Mouse (Mus musculus) megakaryocyte-erythroid progenitor cell, adult 5-6 weeks (primary cell): ENCODE results near the gene Oas1h. TPM values are rescaled to one million over a fixed set of nuclear protein-coding genes. Genes with fewer than 3 reads are reported as not detected.
"Not testable (repeated sequence)": the region's sequence is repeated elsewhere in the genome, so short reads cannot be mapped to it uniquely, and the experiment has no call there.

Experiments
- ATAC-seq: replicated peaks from 2 replicates; pipeline ENCODE4 v1.8.0; 2016; ENCODE audit warnings: mild to moderate bottlenecking, inconsistent platforms; ENCODE audit not compliant: severe bottlenecking, poor library complexity, low FRiP score, low TSS enrichment
- total RNA-seq, 2 experiments: library from RNA; stranded (forward) in 1 of 2; stranded (reverse) in 1 of 2; fragments of 200-1000, 215-1000 nt in 1 of 2; fragments of >200 nt in 1 of 2; fragmentation: Nextera tagmentation in 1 of 2; gene quantifications; 2 replicates each; pipeline ENCODE4 v1.2.3; 2014 to 2017

Oas1h gene
- total RNA-seq, 2 experiments from 2014 or later = not detected

DNA sequence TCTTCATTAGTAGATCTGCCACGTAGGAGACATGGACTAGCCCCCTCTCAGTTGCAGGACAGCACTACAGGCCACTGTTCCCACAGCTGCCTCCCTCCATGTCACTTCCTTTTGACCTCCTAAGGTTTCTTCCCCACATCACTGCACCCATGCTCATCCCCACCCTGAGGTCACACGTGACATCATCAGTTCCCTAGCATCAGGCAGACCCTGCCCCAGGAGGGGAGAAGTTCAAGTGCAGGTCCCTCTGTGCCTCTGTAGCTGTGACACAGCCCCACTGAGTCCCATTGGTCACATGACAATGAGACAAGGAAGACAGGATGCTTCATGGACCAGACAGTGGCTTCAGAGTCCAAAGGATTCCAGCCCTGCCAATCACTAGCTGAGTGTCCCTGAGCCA, 16.2 kb downstream of the Oas1h start:
- not testable (repeated sequence) for ATAC-seq

- ATAC-seq = not testable (repeated sequence)
Observed at GRCm38 (mm10) chr5:120878803-120879202, 17.6 kb downstream of the Oas1h start.

DNA sequence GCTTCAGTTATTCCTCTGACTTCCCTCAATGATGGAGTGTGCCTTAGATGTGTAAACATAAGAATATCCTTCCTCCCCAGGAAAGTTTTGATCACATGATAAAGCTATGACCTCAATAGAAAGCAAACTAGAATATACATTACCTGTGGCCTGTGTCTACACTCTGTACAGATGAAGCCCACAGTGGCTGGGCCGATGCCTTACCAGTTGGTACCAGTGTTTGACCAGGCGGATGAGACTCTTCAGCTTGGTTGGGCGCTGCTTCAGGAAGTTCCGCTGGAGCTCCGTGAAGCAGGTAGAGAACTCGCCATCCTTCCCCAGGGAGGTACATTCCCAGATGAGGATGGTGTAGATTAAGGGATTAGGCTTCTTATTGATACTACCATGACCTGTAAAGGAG, 20.5 kb downstream of the Oas1h start:
- not testable (repeated sequence) for ATAC-seq

DNA sequence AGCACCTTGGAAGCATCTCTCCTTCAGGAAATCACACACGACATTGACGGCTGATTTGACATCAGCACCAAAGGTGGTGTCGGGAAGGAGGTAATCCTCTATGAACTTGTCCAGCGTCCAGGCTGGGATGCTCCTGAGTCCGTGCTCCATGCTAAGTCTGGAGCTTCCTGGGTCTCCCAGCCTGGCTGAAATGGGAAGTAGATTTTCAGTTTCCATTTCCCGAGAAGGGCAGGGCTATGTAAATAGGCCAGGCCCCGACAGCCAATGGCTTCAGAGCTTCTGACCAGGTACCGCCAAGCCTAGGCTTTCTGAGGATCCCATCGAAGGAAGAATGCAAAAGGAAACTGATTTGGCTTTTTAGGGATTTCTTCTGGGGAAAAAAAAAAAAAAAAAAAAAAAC, 26.2 kb downstream of the Oas1h start, which contains the start of gene Oas1g:
Gene Oas1g (minus strand): TSS at position 201 of the 400 bp plus-strand sequence.
- 0 out of 2 replicates have a peak, but pooled peaks have one; percentile 41 for ATAC-seq

DNA sequence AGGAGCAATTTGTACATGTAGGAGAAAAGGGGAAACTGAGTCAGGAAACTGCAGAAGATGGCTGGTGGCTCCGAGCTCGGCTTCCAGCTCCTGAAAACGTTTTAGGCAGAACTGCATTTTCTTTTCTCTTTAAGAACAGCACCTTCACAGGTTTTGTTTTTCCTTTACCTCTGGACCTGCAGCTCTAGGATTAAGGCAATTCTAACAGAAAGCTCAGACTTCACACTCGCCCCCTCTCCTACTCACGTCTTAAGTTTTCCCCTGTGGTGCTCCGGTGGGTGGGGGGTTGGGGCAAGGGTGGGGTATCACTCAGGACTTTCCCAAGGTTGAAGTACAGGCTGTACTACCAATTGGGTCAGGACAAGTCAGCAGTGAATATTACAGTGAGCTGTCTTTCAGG, 26.6 kb downstream of the Oas1h start:
- ATAC-seq = no peak

DNA sequence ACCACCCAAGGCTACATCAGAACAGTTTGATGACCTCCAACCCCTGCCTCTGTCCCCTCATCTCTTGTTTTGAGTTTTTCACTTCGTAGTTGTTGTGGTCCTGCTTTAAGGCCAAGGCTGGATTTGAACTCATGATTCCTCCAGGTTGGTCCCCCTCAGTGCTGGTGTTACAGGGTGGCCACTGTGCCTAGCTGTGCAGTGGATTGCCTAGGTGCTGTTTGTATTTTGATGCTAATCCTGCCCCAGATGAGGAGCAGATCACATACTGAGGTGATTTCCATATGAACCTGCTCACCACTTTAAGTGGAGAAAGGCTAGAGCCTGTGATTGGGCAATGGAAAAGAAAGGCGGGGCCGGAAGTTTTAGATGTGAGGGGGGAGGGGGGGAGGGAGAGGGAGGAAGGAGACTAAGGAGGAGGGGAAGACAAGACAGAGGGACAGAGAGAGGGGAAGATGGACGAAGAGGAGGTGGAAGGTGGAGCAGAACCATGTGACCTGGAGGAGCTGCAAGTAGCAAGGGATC, 27.1 kb downstream of the Oas1h start:
- ATAC-seq = not testable (repeated sequence)

DNA sequence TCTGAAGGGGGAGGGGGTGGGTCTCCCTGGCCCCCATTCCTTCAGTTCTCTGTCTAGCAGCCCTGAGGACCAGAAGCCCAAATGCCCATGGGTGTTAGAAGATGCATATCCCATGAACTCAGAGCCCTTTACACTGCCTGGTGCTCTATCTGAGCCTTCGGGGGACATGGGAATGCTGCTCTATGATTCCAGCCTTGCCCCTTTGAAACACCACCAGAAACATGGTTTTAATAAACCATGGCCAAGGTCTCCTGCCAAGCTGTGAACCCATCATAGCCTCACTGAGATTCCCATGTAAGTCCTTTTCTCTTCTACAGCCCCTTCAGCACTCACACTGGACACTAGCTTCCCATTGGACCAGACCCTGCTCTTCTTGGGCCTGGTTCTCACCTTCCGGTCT, 28.8 kb downstream of the Oas1h start:
- no peak for ATAC-seq

DNA sequence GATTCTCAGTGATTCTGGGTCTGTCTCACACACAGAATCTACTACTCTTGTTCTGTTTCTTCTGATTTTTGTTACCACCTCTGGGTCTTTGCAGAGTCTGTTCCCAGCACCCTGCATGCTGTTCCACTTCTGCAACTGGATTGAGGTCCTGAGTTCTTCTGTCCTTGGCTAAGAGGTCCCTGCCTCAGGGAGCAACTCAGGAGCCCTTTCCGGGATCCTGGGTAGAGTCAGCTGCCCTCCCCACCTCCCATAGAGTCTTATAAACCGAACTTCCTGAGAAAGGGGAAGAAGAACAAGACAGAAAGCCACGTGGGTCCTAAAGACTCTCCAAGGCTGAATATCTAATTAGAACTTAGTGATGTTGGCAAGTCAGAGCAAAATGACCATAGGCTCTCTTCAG, 29.8 kb downstream of the Oas1h start:
- no peak for ATAC-seq

GRCm38 (mm10) chr5:120891566-120892242, 30.5 kb downstream of the Oas1h start:
- not testable (repeated sequence) for ATAC-seq

DNA sequence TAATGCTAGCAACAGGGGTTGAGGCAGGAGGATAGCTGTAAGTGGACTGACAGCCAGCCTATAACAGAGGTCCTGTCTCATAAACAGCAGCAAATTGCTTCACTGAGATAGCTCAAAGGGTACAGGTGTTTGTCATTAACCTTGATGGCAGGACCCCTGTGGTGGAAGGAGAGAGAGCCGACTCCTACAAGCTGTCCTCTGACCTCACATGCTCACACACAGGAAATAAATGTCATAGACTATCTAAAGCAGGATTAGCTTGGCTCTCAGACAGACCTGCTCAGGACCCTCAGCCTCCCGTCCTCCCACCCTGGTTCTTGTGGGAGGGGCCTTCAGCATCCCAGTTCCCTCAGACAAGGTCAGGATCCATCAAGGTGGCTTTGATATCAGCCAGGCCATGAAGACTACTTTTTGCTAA, 31.0 kb downstream of the Oas1h start:
- no peak for ATAC-seq

GRCm38 (mm10) chr5:120893866-120894265, 32.6 kb downstream of the Oas1h start:
- not testable (repeated sequence) for ATAC-seq

- not testable (repeated sequence) for ATAC-seq
Observed at GRCm38 (mm10) chr5:120894692-120895091, 33.5 kb downstream of the Oas1h start.

GRCm38 (mm10) chr5:120895231-120895900, 34.1 kb downstream of the Oas1h start:
- ATAC-seq = no peak

- ATAC-seq = no peak
Observed at GRCm38 (mm10) chr5:120898307-120898706, 37.1 kb downstream of the Oas1h start.

DNA sequence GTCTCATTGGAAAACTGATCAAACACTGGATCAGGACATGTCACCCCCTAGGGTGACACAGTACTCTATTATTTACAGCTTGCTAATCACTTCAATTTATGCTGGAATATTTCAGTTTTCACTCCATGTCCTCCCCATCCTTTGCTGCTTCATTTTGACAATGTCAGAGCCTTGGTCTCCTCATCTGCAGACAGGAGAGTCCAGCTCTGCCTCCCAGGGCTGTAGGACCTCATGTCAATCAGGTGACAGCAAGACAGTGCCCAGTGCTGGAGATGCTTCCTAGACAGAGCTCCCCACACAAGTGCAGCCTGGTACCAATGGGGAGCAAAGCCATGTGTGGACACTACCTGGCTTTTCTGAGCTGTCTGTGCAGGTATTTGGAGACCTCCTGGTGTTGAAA, 37.5 kb downstream of the Oas1h start:
- ATAC-seq = no peak

GRCm38 (mm10) chr5:120900666-120901065, 39.4 kb downstream of the Oas1h start:
- no peak for ATAC-seq

- ATAC-seq = no peak
Observed at GRCm38 (mm10) chr5:120902056-120902455, 40.8 kb downstream of the Oas1h start.

DNA sequence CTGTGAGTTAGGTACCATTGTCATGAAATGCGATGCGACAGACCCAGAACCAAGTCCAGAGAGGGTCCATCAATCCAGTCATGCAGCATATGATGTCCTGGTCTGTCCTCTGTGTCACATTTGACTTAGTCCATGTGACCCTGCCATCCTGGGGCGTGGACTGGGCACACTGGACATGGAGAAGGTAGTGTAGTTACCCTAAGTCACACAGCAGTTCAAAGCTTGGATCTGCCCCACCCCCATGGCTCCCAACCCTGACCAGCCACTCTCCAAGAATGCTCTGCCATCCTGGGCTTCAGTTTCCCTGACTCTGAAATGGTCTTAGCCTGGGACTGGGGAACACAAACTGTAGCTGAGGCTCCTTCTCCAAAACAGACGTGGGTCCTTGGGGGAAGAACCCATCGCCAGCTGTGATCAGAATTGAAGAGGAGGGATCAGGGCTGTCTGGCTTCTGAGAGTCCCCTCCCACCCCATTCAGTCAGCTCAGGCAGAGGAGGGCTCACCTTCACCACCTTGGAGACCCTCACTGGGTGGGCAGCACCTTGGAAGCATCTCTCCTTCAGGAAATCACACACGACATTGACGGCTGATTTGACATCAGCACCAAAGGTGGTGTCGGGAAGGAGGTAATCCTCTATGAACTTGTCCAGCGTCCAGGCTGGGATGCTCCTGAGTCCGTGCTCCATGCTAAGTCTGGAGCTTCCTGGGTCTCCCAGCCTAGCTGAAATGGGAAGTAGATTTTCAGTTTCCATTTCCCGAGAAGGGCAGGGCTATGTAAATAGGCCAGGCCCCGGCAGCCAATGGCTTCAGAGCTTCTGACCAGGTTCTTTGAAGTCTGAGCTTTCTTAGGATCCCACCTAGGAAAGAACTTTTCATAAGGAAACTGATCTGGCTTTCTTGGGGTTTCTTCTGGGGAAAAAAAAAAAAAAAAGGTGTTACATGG, 45.8 kb downstream of the Oas1h start, which contains the start of gene Oas1a:
Gene Oas1a (minus strand): TSS at position 731 of the 943 bp plus-strand sequence.
- peak; percentile 60; the same call in 1 of the 2 replicates for ATAC-seq

GRCm38 (mm10) chr5:120908196-120908920, 47.1 kb downstream of the Oas1h start:
- ATAC-seq = no peak
